Mouse (Mus musculus) heart, adult 18-20 months (tissue): ENCODE data around the gene Ap2m1. TPM values are rescaled to one million over a fixed set of nuclear protein-coding genes. Genes with fewer than 3 reads are reported as not detected.

Source experiments
- DNase-seq, 2 experiments: peaks; one replicate each; pipeline ENCODE4 v3.0.0; 2021 to 2022; ENCODE audit warnings: mixed read lengths in 1 of 2
- total RNA-seq, 2 experiments: library from RNA; stranded (reverse); gene quantifications; 2 replicates each; pipeline ENCODE4 v1.2.3; 2021

Ap2m1 gene
- total RNA-seq, 2 experiments from 2014 or later: 184 to 195 TPM

DNA sequence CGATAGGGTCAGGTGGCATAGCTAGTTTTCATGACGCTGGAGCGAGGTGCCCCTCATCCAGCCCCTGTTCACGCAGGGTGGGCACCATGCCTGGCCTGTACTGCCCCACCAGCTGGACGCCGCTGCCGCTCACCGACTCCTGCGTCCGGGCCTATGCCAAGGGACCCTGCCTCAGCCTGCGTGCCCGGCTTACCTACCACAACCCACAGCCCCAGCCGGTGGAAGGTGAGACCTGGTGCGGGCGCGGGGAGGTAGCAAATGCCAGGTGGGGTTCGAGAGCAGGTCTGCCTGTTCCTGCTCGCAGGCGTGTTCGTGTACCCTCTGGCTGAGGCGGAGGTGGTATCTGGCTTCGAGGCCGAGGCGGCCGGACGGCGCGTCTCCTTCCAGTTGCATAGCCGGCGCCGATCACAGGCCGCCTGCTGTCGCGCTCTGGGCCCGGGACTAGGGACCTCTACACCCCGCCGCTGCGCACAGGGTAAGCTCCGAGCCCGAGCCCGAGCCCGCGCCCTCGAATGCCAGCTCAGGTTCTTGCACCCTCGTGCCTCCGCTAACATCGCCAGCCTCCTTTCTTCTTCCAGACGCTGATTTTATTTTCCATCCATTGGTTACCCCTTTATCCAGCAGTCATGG lies 55.9 kb downstream of the Ap2m1 start:
- no peak for DNase-seq

Other genes with a start within 250 kb of the Ap2m1 start
- gene Parl, start 233.1 kb upstream of the Ap2m1 start, total RNA-seq: 10 to 100 TPM; 84.3 to 91.6 TPM
- gene Cyp2ab1, start 210.1 kb upstream of the Ap2m1 start, total RNA-seq: under 1 TPM; 0.32 to 0.85 TPM
- gene Abcc5, start 109.1 kb upstream of the Ap2m1 start, total RNA-seq: 10 to 100 TPM; 20.7 to 24.0 TPM
- 10 to 100 TPM; 55.1 to 60.2 TPM for gene Eif2b5, start 36.7 kb upstream of the Ap2m1 start, total RNA-seq
- gene Dvl3, start 18.5 kb upstream of the Ap2m1 start, total RNA-seq: 10 to 100 TPM; 47.2 to 48.0 TPM
- 10 to 100 TPM; 61.7 to 70.2 TPM for gene Abcf3, start 13.1 kb downstream of the Ap2m1 start, total RNA-seq
- gene Vwa5b2, start 54.0 kb downstream of the Ap2m1 start, total RNA-seq: under 1 TPM in 1 of 2 experiments, not detected in 1; 0.18 TPM
- 1 to 10 TPM; 6.6 to 9.1 TPM for gene Eef1akmt4, start 76.1 kb downstream of the Ap2m1 start, total RNA-seq
- gene Gm49333, start 76.1 kb downstream of the Ap2m1 start, total RNA-seq: not detected
- 10 to 100 TPM in 1 of 2 experiments, 1 to 10 TPM in 1; 8.8 to 11.4 TPM for gene Alg3, start 76.3 kb downstream of the Ap2m1 start, total RNA-seq
- gene Camk2n2, start 85.8 kb downstream of the Ap2m1 start, total RNA-seq: 1 to 10 TPM; 1.3 to 1.6 TPM
- under 1 TPM; 0.49 to 0.72 TPM for gene Ece2, start 94.3 kb downstream of the Ap2m1 start, total RNA-seq
- gene Psmd2, start 116.2 kb downstream of the Ap2m1 start, total RNA-seq: 100 to 1,000 TPM; 208 to 217 TPM
- 100 to 1,000 TPM; 403 to 412 TPM for gene Eif4g1, start 132.8 kb downstream of the Ap2m1 start, total RNA-seq
- gene Fam131a, start 157.8 kb downstream of the Ap2m1 start, total RNA-seq: 10 to 100 TPM; 19.8 to 31.3 TPM
- gene Polr2h, start 182.2 kb downstream of the Ap2m1 start, total RNA-seq: 10 to 100 TPM; 11.0 to 13.1 TPM
- 1 to 10 TPM; 1.2 to 1.6 TPM for gene Clcn2, start 182.3 kb downstream of the Ap2m1 start, total RNA-seq
- gene Chrd, start 197.6 kb downstream of the Ap2m1 start, total RNA-seq: 1 to 10 TPM; 1.7 to 2.0 TPM
- under 1 TPM in 1 of 2 experiments, not detected in 1; 0.18 TPM for gene Thpo, start 199.0 kb downstream of the Ap2m1 start, total RNA-seq